Mouse (Mus musculus) liver, adult 2 months (tissue): Measurements from ENCODE around the gene Ankrd50.

Source experiments
- CTCF ChIP-seq: fragments of 200-500 bp; IDR thresholded peaks from 2 replicates; pipeline ENCODE4 v1.5.1; 2011; ENCODE audit warnings: low read depth, low read length, control low read depth
- POLR2A ChIP-seq: fragments of 200-500 bp; IDR thresholded peaks from 2 replicates; pipeline ENCODE4 v1.6.1; 2011; ENCODE audit warnings: low read length, control low read depth; ENCODE audit not compliant: insufficient read depth; ENCODE audit errors: extremely low read depth

GRCm38 (mm10) chr3:38434486-38434885, 50.2 kb downstream of the Ankrd50 start:
- TF ChIP-seq CTCF (no peak), POLR2A (no peak)
